Mouse (Mus musculus) stomach, postnatal 0 days (tissue): ENCODE measurements around the gene Arhgef33.

ENCODE experiments used
- CTCF ChIP-seq: IDR thresholded peaks from 2 replicates; pipeline ENCODE4 v1.5.1; 2016; ENCODE audit warnings: antibody characterized with exemption, low read depth, mild to moderate bottlenecking, moderate library complexity
- EP300 ChIP-seq: optimal IDR thresholded peaks from 2 replicates; pipeline ENCODE3; 2016; ENCODE audit warnings: antibody characterized with exemption

DNA sequence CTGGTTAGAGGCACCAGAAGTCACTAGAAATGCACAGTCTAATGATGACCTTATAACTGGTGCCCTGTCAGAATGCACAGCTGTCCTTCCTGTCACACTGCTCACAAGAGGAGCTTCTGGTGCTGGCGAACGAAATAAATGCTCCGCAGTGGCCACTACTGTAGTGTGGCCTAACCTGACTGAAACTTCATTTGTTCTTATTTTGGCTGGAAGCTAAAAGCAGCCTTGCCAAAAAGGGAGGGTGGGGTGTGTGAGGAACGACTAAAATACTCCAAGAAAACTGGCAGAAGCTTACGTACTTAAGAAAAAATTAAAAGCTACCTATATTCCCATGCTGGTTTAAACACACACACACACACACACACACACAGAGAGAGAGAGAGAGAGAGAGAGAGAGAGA is 119.7 kb downstream of the Arhgef33 start:
- TF ChIP-seq CTCF, result no peak
- TF ChIP-seq EP300, result no peak
